Mouse (Mus musculus) midbrain, embryonic 16.5 days (tissue): ENCODE results near the gene Dnah2. TPM values are rescaled to one million over a fixed set of nuclear protein-coding genes. Genes with fewer than 3 reads are reported as not detected.

Experiments
- ATAC-seq: fragments of 200-750 bp; cut with Nextera tagmentation; 2 replicates; pipeline ENCODE4 v1.8.0; 2017; ENCODE audit warnings: moderate TSS enrichment
- H3K27ac ChIP-seq: fragments of 300-500 bp; sonication (generic); 2 replicates; pipeline ENCODE4 v1.5.1; 2014; ENCODE audit warnings: mild to moderate bottlenecking, low read length, mixed read lengths
- H3K27me3 ChIP-seq: fragments of 300-500 bp; sonication (generic); 2 replicates; pipeline ENCODE4 v1.6.1; 2014; ENCODE audit warnings: low read depth, low read length, mixed read lengths; ENCODE audit not compliant: control insufficient read depth, insufficient read depth
- H3K36me3 ChIP-seq: fragments of 300-500 bp; sonication (generic); 2 replicates; pipeline ENCODE4 v1.6.1; 2014; ENCODE audit warnings: mild to moderate bottlenecking, low read length, moderate library complexity, mixed read lengths; ENCODE audit not compliant: control insufficient read depth, insufficient read depth
- H3K4me1 ChIP-seq: fragments of 300-500 bp; sonication (generic); 2 replicates; pipeline ENCODE4 v1.6.1; 2014; ENCODE audit warnings: mild to moderate bottlenecking, low read length, mixed read lengths; ENCODE audit not compliant: control insufficient read depth, insufficient read depth
- H3K4me2 ChIP-seq: fragments of 300-500 bp; sonication (generic); 2 replicates; pipeline ENCODE4 v1.6.1; 2014; ENCODE audit warnings: mild to moderate bottlenecking, low read length, mixed read lengths
- H3K4me3 ChIP-seq: fragments of 300-500 bp; sonication (generic); 2 replicates; pipeline ENCODE4 v1.5.1; 2014; ENCODE audit warnings: low read depth, mild to moderate bottlenecking, low read length, moderate library complexity, mixed read lengths
- H3K9ac ChIP-seq: fragments of 300-500 bp; sonication (generic); 2 replicates; pipeline ENCODE4 v1.6.1; 2014; ENCODE audit warnings: low read depth, low read length, mixed read lengths
- H3K9me3 ChIP-seq: fragments of 300-500 bp; sonication (generic); replicated peaks from 2 replicates; pipeline ENCODE4 v1.6.1; 2014; ENCODE audit warnings: mild to moderate bottlenecking, low read length, mixed read lengths; ENCODE audit not compliant: control insufficient read depth, poor library complexity, severe bottlenecking
- WGBS: fragments of 180-500 bp; shearing (Covaris S2); extraction: QIAGEN DNeasy Blood & Tissue Kit; methylation state at CpG from one replicate; pipeline ENCODE4 v1.1.7; 2014; 5-methylcytosine and 5-hydroxymethylcytosine counted together
- microRNA-seq: library from miRNA; unstranded; fragments of <30 nt; microRNA quantifications from one replicate; pipeline ENCODE4, GENCODE M21; 2017
- polyA plus RNA-seq: library from polyadenylated mRNA; unstranded; fragments of >200 nt; fragmentation: Nextera tagmentation; extraction: Ambion mirVana; gene quantifications from 2 replicates; pipeline ENCODE4 v1.2.1, GENCODE M21; 2015

The Dnah2 gene
- polyA plus RNA-seq, 1 experiment from 2014 or later = 5.1 TPM

GRCm38 (mm10) chr11:69370817-69371215 is 178.1 kb downstream of the Dnah2 start:
- peak overlapping the region; percentile 17 for H3K4me3 ChIP-seq
- peak overlapping the region; percentile 39 for H3K4me2 ChIP-seq
- H3K9ac ChIP-seq = 0 out of 2 replicates have a peak overlapping the region, but pooled peaks have one; percentile 28

More at GRCm38 (mm10) chr11:69370817-69371215, 178.1 kb downstream of the Dnah2 start:
- 11% methylated on average over 9 of the region's 9 CpGs for WGBS
- H3K9me3 ChIP-seq = no peaks in the 10 kb centered on the region
- no peaks in the 10 kb centered on the region for H3K27me3 ChIP-seq
- peak overlapping the region; percentile 77 for H3K27ac ChIP-seq
- H3K36me3 ChIP-seq = no peaks in the 10 kb centered on the region
- H3K4me1 ChIP-seq = peaks cover 23% of the 10 kb centered on the region
- no peak for ATAC-seq

Small RNA genes within 50 kb of the gene (microRNA-seq; reads per million reads assigned to microRNA genes)
- gene Gm27493 = not detected

Other genes starting within 250 kb of the Dnah2 start
- gene Cntrob, start 225.3 kb downstream of the Dnah2 start, polyA plus RNA-seq = 19.2 and 21.7 TPM in 2 replicates
- 173 and 179 TPM in 2 replicates for gene Trappc1, start 225.1 kb downstream of the Dnah2 start, polyA plus RNA-seq
- gene Kcnab3, start 222.9 kb downstream of the Dnah2 start, polyA plus RNA-seq = 3.8 and 5.3 TPM in 2 replicates
- gene Rnf227, start 208.6 kb downstream of the Dnah2 start, polyA plus RNA-seq = 297 and 334 TPM in 2 replicates
- gene Chd3, start 179.7 kb downstream of the Dnah2 start, polyA plus RNA-seq = 82.8 and 86.1 TPM in 2 replicates
- gene Naa38, start 153.6 kb downstream of the Dnah2 start, polyA plus RNA-seq = 86.2 and 89.6 TPM in 2 replicates
- gene Cyb5d1, start 153.5 kb downstream of the Dnah2 start, polyA plus RNA-seq = 27.1 and 28.9 TPM in 2 replicates
- 5.2 and 5.9 TPM in 2 replicates for gene Tmem88, start 150.9 kb downstream of the Dnah2 start, polyA plus RNA-seq
- 36.4 and 39.0 TPM in 2 replicates for gene Kdm6b, start 135.4 kb downstream of the Dnah2 start, polyA plus RNA-seq
- 165 and 178 TPM in 2 replicates for gene Efnb3, start 11.1 kb upstream of the Dnah2 start, polyA plus RNA-seq
- gene Wrap53, start 31.1 kb upstream of the Dnah2 start, polyA plus RNA-seq = 19.2 and 20.9 TPM in 2 replicates
- 48.9 and 57.3 TPM in 2 replicates for gene Trp53, start 31.2 kb upstream of the Dnah2 start, polyA plus RNA-seq
- 65.8 and 95.2 TPM in 2 replicates for gene Atp1b2, start 56.8 kb upstream of the Dnah2 start, polyA plus RNA-seq
- gene Shbg, start 68.8 kb upstream of the Dnah2 start, polyA plus RNA-seq = not detected in 2 replicates
- gene Sat2, start 72.9 kb upstream of the Dnah2 start, polyA plus RNA-seq = 23.8 and 27.1 TPM in 2 replicates
- gene Fxr2, start 83.9 kb upstream of the Dnah2 start, polyA plus RNA-seq = 33.3 and 37.3 TPM in 2 replicates
- gene Sox15, start 106.2 kb upstream of the Dnah2 start, polyA plus RNA-seq = not detected in 2 replicates
- 101 and 104 TPM in 2 replicates for gene Mpdu1, start 113.5 kb upstream of the Dnah2 start, polyA plus RNA-seq
- 6.4 and 9.7 TPM in 2 replicates for gene Cd68, start 117.0 kb upstream of the Dnah2 start, polyA plus RNA-seq
- gene Eif4a1, start 123.3 kb upstream of the Dnah2 start, polyA plus RNA-seq = 477 and 496 TPM in 2 replicates
- gene Senp3, start 133.0 kb upstream of the Dnah2 start, polyA plus RNA-seq = 94.0 and 98.5 TPM in 2 replicates
- gene Tnfsf13, start 136.7 kb upstream of the Dnah2 start, polyA plus RNA-seq = 0.53 and 0.66 TPM in 2 replicates
- 2.3 and 3.0 TPM in 2 replicates for gene Tnfsf12, start 146.7 kb upstream of the Dnah2 start, polyA plus RNA-seq
- gene Tnfsfm13, start 147.0 kb upstream of the Dnah2 start, polyA plus RNA-seq = 0.60 and 0.87 TPM in 2 replicates
- gene Polr2a, start 209.5 kb upstream of the Dnah2 start, polyA plus RNA-seq = 13.0 and 15.5 TPM in 2 replicates
- 0.21 and 0.22 TPM in 2 replicates for gene Slc35g3, start 212.9 kb upstream of the Dnah2 start, polyA plus RNA-seq
- gene Zbtb4, start 216.8 kb upstream of the Dnah2 start, polyA plus RNA-seq = 4.2 and 5.2 TPM in 2 replicates
- gene Chrnb1, start 246.8 kb upstream of the Dnah2 start, polyA plus RNA-seq = 1.4 and 1.6 TPM in 2 replicates